Mouse (Mus musculus) layer of hippocampus, postnatal 36 days (tissue): ENCODE data around the gene Phf14. TPM values are rescaled to one million over a fixed set of nuclear protein-coding genes. Genes with fewer than 3 reads are reported as not detected.
A peak's percentile ranks its signal among the peaks of the same experiment; 100 is the strongest.
"Not testable (repeated sequence)": the region's sequence is repeated elsewhere in the genome, so short reads cannot be mapped to it uniquely, and the experiment has no call there.

ENCODE experiments used
- DNase-seq, 2 experiments: peaks; one replicate each; pipeline ENCODE4 v3.0.0; 2022
- total RNA-seq, 2 experiments: library from RNA; stranded (reverse); gene quantifications; 2 replicates each; pipeline ENCODE4 v1.2.3; 2021

The Phf14 gene
- 10 to 100 TPM; 77.1 to 79.8 TPM for total RNA-seq

- DNase-seq, result peak; percentile 90 to 93
Observed at GRCm38 (mm10) chr6:11907269-11908032, at the start of gene Phf14, which contains the start of gene Ndufa4. Gene Phf14, plus strand, starts transcription at chr6:11907809. Gene Ndufa4, minus strand, starts transcription at chr6:11907497.

DNA sequence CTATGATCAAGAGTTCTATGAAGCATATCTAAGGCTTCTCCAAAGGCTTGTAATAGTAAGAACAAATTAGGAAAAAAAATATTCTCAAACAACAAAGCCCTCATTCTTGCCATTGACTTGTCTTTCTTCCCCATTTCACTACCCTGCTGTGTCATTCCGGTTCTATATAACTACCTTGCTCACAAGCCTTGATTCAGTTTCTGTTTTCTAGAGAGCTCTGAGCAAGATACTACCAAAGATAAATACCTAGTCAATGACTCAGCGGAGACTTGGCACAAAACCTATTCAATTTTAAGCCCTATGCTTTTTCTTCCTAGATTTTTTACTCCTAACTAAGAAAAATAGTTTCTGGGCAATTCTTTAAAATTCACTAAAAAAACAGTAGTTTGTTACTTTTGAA, 32.2 kb upstream of the Phf14 start:
- DNase-seq, result not testable (repeated sequence)

DNA sequence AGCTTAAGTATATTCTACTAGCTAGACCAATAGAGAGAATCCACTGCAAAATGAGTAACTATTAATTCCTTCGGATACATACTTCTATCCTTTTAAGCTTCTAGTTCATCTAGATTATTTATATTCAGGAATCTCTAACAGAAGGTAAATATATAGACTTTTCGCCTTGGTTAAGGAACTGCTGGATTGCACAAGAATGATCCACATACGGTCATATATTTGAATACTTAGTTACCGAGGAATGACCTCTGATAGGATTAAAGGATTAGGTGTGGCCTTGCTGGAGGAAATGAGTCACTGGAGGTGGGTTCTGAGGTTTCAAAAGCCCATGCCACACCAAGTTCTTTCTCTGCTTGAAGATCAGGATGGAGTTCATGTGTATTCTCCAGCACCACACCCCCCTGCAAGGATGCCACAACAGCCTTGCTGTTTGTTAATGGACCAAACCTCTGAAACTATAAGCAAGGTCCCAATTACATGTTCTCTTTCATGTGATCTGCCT, 6.7 kb upstream of the Phf14 start:
- DNase-seq, result no peak

DNA sequence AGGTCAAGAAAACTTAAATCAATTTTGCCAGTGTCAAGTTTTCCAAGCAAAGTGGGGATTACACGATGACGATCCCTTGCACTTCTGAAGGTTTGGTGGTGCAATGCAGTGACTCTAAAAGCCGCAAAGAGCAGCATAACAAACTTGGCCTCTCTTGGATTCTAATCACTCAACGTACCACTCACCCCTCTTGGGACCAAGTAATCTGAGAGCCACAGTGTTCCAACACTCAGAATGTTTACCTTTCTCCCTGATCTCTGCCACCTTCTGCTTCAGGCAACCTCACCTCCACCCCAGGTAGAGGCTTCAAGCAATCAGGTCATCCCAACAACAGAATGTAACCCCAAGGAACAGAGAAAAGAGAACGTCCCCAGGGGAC, 730 bp upstream of the Phf14 start:
- no peak for DNase-seq

GRCm38 (mm10) chr6:11908170-11908569, 561 bp downstream of the Phf14 start:
- no peak for DNase-seq

- peak; percentile 85 to 86 for DNase-seq
Observed at GRCm38 (mm10) chr6:11925496-11926041, 18.0 kb downstream of the Phf14 start.

GRCm38 (mm10) chr6:11926082-11926595, 18.5 kb downstream of the Phf14 start:
- peak; percentile 12 to 32 for DNase-seq

DNA sequence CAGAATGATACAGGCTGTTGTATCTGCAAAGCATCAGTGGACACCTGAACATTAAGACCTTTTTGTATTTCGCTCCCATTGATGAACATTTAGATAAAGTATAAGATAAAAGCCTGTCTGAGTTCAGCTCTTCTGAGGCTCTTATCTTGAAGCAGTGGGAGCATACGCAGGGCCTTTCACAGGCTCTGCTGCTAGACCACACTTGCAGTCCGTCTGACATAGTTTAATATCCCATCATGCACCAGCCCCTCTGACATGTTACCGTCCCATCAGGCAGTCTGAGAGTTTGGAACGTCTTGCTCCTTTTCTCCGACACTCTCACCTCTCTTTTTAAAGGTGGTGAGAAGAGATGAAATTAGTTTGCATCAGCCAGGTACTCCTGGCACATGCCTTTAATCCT, 19.9 kb downstream of the Phf14 start:
- no peak for DNase-seq

DNA sequence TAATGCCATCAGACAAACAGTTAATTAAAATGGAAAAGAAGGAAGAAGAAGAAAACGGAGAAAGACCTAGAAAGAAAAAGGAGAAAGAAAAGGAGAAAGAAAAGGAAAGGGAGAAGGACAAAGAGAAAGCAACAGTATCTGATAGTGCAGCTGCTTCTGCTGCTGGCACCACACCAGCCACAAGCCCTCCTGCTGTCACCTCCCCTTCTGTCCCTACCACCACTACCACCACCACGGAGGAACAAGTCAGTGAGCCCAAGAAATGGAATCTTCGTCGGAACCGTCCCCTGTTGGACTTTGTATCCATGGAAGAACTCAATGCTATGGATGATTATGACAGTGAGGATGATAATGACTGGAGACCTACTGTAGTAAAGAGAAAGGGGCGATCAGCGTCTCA, 25.8 kb downstream of the Phf14 start:
- no peak for DNase-seq

- DNase-seq, result no peak
Observed at GRCm38 (mm10) chr6:11940895-11941294, 33.3 kb downstream of the Phf14 start.

GRCm38 (mm10) chr6:11942089-11942488, 34.5 kb downstream of the Phf14 start:
- DNase-seq, result no peak

DNA sequence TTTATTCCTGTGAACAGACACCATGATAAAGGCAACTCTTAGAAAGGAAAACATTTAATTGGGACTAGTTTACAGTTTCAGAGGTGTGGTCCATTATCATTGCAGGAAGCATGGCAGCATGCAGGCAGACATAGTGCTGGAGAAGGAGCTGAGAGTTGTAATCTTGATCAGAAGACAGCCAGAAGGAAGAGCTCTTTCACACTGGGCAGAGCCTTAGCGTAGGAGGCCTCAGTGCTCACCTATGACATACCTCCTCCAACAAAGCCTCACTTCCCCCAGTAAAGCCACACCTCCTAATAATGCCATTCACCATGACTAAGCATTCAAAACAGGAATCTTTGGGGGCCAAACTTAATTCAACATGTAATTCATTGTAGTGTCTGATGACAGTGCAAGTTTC, 40.5 kb downstream of the Phf14 start:
- DNase-seq, result no peak

GRCm38 (mm10) chr6:11960172-11960571, 52.6 kb downstream of the Phf14 start:
- no peak for DNase-seq

DNA sequence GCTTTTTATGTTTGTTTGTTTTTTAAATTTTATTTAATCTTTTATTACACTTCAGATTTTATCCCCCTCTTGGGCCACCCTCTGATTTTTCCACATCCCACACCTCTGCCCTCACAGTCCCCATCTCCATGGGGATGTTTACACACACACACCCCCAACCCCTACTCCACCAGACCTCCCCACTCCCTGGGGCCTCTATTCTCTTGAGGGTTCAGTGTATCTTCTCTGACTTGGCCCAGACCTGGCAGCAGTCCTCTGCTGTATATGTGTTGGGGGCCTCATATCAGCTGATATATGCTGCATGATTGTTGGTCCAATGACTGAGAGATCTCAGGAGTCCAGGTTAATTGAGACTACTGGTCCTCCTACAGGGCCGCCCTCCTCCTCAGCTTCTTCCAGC, 86.2 kb downstream of the Phf14 start:
- DNase-seq, result no peak

DNA sequence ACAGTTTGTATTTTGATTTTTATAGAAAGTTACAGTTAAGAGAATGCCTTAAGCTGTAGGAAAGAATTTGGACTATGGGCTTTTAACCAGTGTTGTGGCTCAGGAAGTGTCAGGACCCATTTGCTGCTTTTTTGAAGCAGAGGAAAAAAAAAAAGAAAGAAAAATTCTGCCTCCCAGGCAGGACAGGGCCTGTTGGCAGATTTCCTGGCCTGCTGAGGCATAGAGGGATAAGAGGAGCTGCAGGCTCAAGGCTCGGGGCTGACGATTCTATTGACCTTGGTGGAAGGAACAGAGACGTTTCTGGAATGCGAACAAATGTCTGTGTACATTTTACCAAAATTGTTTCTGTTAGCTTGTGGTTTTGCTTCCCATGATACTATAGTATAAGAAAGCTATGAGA, 91.0 kb downstream of the Phf14 start:
- no peak for DNase-seq

DNA sequence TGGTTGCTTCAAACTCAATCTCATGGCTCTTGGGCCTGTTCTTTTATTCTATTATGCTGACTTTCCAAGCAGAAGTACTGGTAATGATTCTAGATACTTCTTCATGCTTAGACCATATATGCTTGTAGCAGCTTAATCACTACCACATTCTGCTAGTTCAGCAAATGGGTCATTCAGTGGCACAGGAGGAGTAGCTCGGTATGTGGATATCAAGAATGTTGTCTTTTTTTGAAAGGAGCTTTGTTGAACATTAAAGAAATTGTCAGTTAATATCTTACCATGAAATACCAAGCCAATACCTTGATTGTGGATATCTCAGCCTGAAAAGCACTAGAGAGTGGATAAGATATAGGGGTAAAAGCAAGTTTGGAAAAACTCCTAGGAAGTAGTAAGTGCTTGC, 91.9 kb downstream of the Phf14 start:
- DNase-seq, result no peak

GRCm38 (mm10) chr6:12005455-12005854, 97.8 kb downstream of the Phf14 start:
- DNase-seq, result no peak

- DNase-seq, result no peak
Observed at GRCm38 (mm10) chr6:12006001-12006400, 98.4 kb downstream of the Phf14 start.

GRCm38 (mm10) chr6:12012103-12012502, 104.5 kb downstream of the Phf14 start:
- DNase-seq, result no peak

- no peak for DNase-seq
Observed at GRCm38 (mm10) chr6:12014035-12014434, 106.4 kb downstream of the Phf14 start.

DNA sequence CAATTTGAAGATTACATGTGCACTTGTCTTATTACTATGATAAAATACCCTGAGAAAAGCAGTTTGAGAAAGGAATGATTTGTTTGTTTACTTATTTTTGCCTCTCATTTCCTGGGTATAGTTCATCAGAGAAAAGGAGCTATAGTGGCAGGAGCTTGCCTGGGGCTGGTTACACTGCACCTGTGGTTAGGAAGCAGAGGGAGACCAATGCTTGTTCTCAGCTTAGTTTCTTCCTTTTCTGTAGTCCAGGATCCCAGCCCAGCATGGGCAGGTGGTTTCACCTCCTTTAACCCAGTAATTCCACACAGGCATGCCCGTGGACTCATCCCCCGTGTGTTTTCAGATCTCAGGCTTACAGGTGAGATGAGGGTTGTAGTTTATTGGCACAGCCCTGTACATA, 107.1 kb downstream of the Phf14 start:
- DNase-seq, result no peak

- DNase-seq, result no peak
Observed at GRCm38 (mm10) chr6:12019736-12020135, 112.1 kb downstream of the Phf14 start.

DNA sequence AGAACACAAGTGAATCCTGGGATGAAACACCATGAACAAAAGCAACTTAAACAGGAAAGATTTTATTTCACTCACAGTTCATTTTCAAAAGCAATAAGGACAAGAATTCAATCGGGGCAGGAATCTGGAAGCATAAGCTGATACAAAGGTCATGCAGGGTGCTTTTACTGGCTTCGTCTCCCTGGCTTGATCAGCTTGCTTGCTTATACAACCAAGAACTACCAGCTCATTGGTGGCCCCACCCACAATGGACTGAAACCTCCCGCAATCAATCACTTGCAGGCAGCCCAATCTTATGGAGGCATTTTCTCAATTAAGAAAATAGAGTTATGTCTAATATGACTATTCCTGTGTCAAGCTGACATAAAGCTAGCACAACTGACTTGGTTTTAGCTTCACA, 112.5 kb downstream of the Phf14 start:
- DNase-seq, result no peak

GRCm38 (mm10) chr6:12020738-12021137, 113.1 kb downstream of the Phf14 start:
- no peak for DNase-seq
